Mouse (Mus musculus) hindbrain, postnatal 0 days (tissue): Measurements from ENCODE around the gene Slc4a2. TPM values are rescaled to one million over a fixed set of nuclear protein-coding genes. Genes with fewer than 3 reads are reported as not detected.

Experiments
- ATAC-seq: fragments of 200-750 bp; cut with Nextera tagmentation; 2 replicates; pipeline ENCODE4 v1.8.0; 2017; ENCODE audit warnings: mild to moderate bottlenecking, moderate TSS enrichment, moderate library complexity
- DNase-seq: peaks from one replicate; pipeline ENCODE4 v3.0.0-alpha.2; 2015; ENCODE audit warnings: low spot score
- H3K27ac ChIP-seq: fragments of 300-500 bp; sonication (generic); 2 replicates; pipeline ENCODE4 v1.5.1; 2014; ENCODE audit warnings: mild to moderate bottlenecking
- H3K27me3 ChIP-seq: fragments of 300-500 bp; sonication (generic); 2 replicates; pipeline ENCODE4 v1.6.1; 2014; ENCODE audit warnings: low read length, mixed read lengths; ENCODE audit not compliant: insufficient read depth
- H3K36me3 ChIP-seq: fragments of 300-500 bp; sonication (generic); 2 replicates; pipeline ENCODE4 v1.6.1; 2014; ENCODE audit warnings: low read length, mixed read lengths; ENCODE audit not compliant: insufficient read depth
- H3K4me1 ChIP-seq: fragments of 300-500 bp; sonication (generic); 2 replicates; pipeline ENCODE4 v1.6.1; 2014; ENCODE audit warnings: antibody characterized with exemption, low read length, mixed read lengths; ENCODE audit not compliant: insufficient read depth
- H3K4me2 ChIP-seq: fragments of 300-500 bp; sonication (generic); 2 replicates; pipeline ENCODE4 v1.6.1; 2014; ENCODE audit warnings: low read depth, mild to moderate bottlenecking, low read length, moderate library complexity, mixed read lengths
- H3K4me3 ChIP-seq: fragments of 300-500 bp; sonication (generic); 2 replicates; pipeline ENCODE4 v1.5.1; 2014; ENCODE audit warnings: low read length
- H3K9ac ChIP-seq: fragments of 300-500 bp; sonication (generic); replicated peaks from 2 replicates; pipeline ENCODE4 v1.6.1; 2014; ENCODE audit warnings: mild to moderate bottlenecking, low read length, moderate library complexity, mixed read lengths
- H3K9me3 ChIP-seq: fragments of 300-500 bp; sonication (generic); 2 replicates; pipeline ENCODE4 v1.6.1; 2016; ENCODE audit warnings: low read length, mixed read lengths
- CTCF ChIP-seq: IDR thresholded peaks from 2 replicates; pipeline ENCODE4 v1.5.1; 2016; ENCODE audit warnings: antibody characterized with exemption, control low read depth, low read depth
- WGBS: fragments of 180-500 bp; shearing (Covaris S2); extraction: QIAGEN DNeasy Blood & Tissue Kit; methylation state at CpG from one replicate; pipeline ENCODE4 v1.1.7; 2014; 5-methylcytosine and 5-hydroxymethylcytosine counted together
- polyA plus RNA-seq: library from polyadenylated mRNA; unstranded; fragments of >200 nt; fragmentation: Nextera tagmentation; extraction: Ambion mirVana; gene quantifications from 2 replicates; pipeline ENCODE4 v1.2.1, GENCODE M21; 2015
- total RNA-seq: library from RNA; depleted of rRNA; stranded (reverse); fragments of >200 nt; gene quantifications from 2 replicates; pipeline ENCODE4 v1.2.3, GENCODE M21; 2014

Gene Slc4a2
- total and polyA plus RNA-seq, 2 experiments from 2014 or later = 17.8 to 44.4 TPM

DNA sequence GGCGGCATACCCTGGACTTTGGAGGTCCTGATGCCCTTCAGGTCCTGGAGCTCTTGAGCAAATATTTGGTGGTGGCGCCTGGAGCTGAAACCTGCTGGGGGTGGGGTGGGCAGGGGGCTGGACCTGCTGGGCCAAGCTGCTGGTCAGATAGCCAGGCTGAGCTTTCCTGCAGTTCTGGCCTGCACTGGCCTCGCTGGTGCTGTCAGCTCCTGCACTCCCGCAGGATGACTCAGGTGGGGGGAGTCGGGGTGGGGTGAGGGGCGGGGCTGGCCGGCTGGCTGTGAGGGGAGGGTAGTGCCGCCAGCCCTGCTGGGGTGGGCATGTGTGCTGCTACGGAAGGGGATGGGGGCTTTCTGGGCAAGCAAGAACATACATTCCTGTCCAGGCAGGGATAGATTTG lies 5.0 kb downstream of the Slc4a2 start:
- Histone ChIP-seq H3K9ac (no peak overlapping the region), H3K27ac (no peak overlapping the region), H3K4me1 (peaks cover 5% of the 10 kb centered on the region; the same call in 1 of the 2 replicates), H3K36me3 (peaks cover 26% of the 10 kb centered on the region; the same call in 1 of the 2 replicates), H3K4me2 (peak overlapping the region; percentile 31), H3K27me3 (no peaks in the 10 kb centered on the region), H3K9me3 (no peaks in the 10 kb centered on the region), H3K4me3 (no peak overlapping the region)
- 22% methylated on average over 9 of the region's 9 CpGs for WGBS
- no peak for ATAC-seq
- no peak for TF ChIP-seq CTCF
- no peak for DNase-seq

DNA sequence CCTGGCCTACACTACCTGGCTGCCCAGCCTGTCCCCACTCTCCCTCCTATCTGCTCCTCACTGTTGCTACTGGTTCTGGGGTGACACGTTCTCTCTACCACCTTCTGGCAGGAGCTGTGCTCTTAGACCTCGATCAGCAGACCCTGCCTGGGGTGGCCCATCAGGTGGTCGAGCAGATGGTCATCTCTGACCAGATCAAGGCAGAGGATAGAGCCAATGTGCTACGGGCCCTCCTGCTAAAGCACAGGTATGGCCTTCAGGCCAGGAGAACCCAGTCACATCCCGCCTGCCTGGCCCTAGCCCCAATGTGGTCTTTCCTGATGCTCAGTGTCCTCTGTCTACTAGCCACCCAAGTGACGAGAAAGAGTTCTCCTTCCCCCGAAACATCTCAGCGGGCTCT lies 10.4 kb downstream of the Slc4a2 start:
- Histone ChIP-seq H3K9ac (no peak overlapping the region), H3K36me3 (peaks cover 30% of the 10 kb centered on the region), H3K27ac (no peak overlapping the region), H3K4me1 (no peaks in the 10 kb centered on the region), H3K4me3 (no peak overlapping the region), H3K27me3 (no peaks in the 10 kb centered on the region), H3K4me2 (no peak overlapping the region), H3K9me3 (no peaks in the 10 kb centered on the region)
- DNase-seq (no peak), ATAC-seq (no peak)
- TF ChIP-seq CTCF = no peak
- 91% methylated on average over 8 of the region's 8 CpGs for WGBS

DNA sequence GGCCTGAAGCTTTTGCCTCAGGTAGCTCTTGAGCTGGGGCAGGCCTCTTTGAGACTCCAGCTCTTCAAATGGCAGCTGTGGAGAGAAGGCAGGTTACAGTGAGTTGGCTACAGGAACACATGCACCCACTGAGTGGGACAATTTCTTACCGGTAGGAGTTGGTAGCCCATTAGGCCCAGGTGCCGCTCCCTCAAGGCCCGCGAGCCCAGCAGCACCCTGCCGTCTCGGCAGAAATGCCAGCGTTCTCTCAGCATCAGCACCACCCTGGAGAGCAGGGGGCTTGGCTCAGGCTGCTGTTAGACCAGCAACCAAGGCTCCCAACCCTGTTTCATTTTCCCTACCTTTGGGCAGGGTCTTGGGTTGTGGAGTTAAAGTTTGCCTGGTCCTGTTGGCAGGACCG lies 17.6 kb downstream of the Slc4a2 start:
- H3K4me1 ChIP-seq = peaks cover 10% of the 10 kb centered on the region
- H3K4me3 ChIP-seq = no peak overlapping the region
- no peak overlapping the region for H3K4me2 ChIP-seq
- H3K27me3 ChIP-seq = no peaks in the 10 kb centered on the region
- no peaks in the 10 kb centered on the region for H3K9me3 ChIP-seq
- 90% methylated on average over 8 of the region's 8 CpGs for WGBS
- H3K36me3 ChIP-seq = peaks cover 32% of the 10 kb centered on the region
- no peak overlapping the region for H3K9ac ChIP-seq
- H3K27ac ChIP-seq = no peak overlapping the region
- no peak for TF ChIP-seq CTCF
- no peak for DNase-seq
- no peak for ATAC-seq

DNA sequence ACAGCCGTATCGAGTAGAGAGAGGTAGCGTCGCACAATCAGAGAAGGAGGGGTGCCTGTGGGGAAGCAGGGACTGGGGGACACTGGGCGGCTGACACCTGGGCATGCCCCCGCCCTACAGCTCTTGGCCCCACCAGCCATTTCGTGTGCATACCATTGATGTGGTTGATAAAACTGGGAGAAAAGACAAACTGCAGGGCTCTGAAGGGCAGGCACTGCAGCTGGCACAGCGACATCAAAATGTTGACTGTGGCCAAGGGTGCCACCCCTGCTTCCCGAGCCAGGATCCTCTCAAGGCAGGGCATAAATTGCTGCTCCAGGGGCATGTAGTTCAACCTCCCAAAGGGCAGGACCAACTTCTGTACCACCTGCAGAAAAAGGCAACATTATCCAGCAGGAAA lies 18.4 kb downstream of the Slc4a2 start:
- no peak overlapping the region for H3K4me3 ChIP-seq
- no peaks in the 10 kb centered on the region for H3K9me3 ChIP-seq
- H3K27me3 ChIP-seq = no peaks in the 10 kb centered on the region
- no peak overlapping the region for H3K27ac ChIP-seq
- peaks cover 32% of the 10 kb centered on the region for H3K36me3 ChIP-seq
- no peak overlapping the region for H3K4me2 ChIP-seq
- no peak overlapping the region for H3K9ac ChIP-seq
- DNase-seq = no peak
- ATAC-seq = no peak
- peaks cover 10% of the 10 kb centered on the region for H3K4me1 ChIP-seq
- no peak for TF ChIP-seq CTCF
- WGBS = 79% methylated on average over 9 of the region's 9 CpGs

DNA sequence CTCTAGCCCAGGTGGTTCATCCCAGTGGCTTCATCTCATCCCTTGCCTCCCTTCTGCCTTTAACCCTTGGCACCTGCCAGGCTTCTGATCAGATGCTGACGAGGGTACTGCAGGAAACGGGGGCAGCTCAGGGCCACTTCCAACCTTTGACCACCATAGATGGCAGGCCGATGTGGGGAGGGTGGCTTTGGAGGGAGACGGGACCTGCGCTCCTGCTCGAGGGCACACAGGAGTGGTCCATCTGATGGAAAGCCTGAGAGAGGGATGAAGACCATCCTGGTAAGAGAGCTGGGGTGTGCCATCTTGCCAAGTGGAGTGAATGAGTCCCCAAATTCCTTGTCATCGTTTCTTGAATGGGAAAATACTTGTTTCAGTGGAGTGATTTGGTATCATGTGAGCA lies 19.6 kb downstream of the Slc4a2 start:
- TF ChIP-seq CTCF = no peak
- H3K27me3 ChIP-seq = no peaks in the 10 kb centered on the region
- WGBS = 91% methylated on average over 7 of the region's 7 CpGs
- no peak overlapping the region for H3K27ac ChIP-seq
- H3K9ac ChIP-seq = no peak overlapping the region
- no peak overlapping the region for H3K4me3 ChIP-seq
- no peak overlapping the region for H3K4me2 ChIP-seq
- peaks cover 10% of the 10 kb centered on the region for H3K4me1 ChIP-seq
- DNase-seq = no peak
- H3K36me3 ChIP-seq = peaks cover 32% of the 10 kb centered on the region
- H3K9me3 ChIP-seq = no peaks in the 10 kb centered on the region
- ATAC-seq = no peak

DNA sequence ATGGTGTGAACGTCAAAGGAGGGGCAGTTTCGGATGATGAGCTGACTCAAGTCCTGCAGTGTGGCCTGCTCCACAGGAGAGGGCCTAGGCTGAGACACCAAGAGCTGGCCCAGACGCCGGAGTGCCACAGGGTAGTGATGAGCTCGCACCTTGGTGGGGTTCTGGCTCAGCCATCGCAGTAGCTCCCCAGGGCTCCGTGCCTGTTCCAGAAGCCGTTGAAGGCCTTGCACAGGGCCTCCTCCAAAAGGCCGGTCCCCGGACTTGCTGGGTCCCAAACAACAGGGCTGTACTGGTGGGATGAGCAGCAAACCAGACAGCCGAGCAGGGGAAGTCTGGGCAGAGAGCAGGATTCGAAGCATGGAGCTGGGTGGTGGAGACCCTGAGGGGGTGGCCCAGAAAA lies 20.3 kb downstream of the Slc4a2 start:
- ATAC-seq = no peak
- 77% methylated on average over 12 of the region's 12 CpGs for WGBS
- Histone ChIP-seq H3K4me3 (peak overlapping the region; percentile 71), H3K9ac (peak overlapping the region; percentile 95; the same call in 1 of the 2 replicates), H3K36me3 (peaks cover 29% of the 10 kb centered on the region), H3K9me3 (no peaks in the 10 kb centered on the region), H3K27me3 (no peaks in the 10 kb centered on the region), H3K4me2 (peak overlapping the region; percentile 95), H3K27ac (no peak overlapping the region), H3K4me1 (peaks cover 10% of the 10 kb centered on the region)
- no peak for TF ChIP-seq CTCF
- DNase-seq = no peak

DNA sequence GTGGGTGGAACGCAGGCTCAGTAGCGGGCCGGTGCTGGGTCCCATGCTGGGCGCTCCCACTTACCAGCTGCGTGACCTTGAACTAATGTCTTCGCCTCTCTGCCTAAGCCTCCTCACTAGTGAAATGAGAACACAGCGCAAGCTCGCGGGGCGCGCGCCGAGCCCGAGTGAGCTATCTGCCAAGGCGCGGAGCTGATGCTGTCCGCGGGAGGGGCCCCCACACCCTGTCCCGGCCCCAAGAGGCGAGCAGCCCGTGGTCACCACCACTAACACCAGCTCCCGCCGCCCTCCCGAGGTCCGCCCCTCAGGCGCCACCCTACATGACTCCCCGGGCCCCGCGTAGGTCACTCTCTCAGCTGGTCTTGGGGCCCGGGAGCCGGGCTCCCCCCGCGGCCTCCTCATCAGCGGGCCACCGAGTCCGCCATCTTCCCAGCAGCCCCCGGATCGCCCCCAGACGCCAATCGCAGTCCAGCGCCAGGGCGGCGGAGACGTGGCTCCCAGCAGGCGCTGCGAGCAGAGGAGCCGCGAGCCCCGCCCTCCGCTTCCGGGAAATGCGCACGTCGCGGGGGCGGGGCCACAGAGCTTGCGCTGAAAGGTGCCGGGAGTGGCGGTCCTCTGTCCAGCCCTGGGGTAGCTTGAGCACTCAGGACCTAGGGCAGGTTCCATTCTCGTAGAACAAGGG lies 21.2 kb downstream of the Slc4a2 start, which contains the start of gene Fastk:
TSS of gene Fastk (minus strand) at position 542 of the 682 bp plus-strand sequence.
- peak; percentile 97 for DNase-seq
- peak within 1 kb of the TSS; percentile 95 for H3K4me2 ChIP-seq
- TF ChIP-seq CTCF = no peak
- H3K4me1 ChIP-seq = peaks cover 10% of the 10 kb centered on the region
- no peaks in the 10 kb centered on the region for H3K27me3 ChIP-seq
- H3K27ac ChIP-seq = peak within 1 kb of the TSS; percentile 99
- H3K36me3 ChIP-seq = peaks cover 19% of the 10 kb centered on the region
- H3K9me3 ChIP-seq = no peaks in the 10 kb centered on the region
- H3K9ac ChIP-seq = peak within 1 kb of the TSS; percentile 95
- peak within 1 kb of the TSS; percentile 71 for H3K4me3 ChIP-seq
- WGBS = under 1% methylated on average over 60 of the region's 60 CpGs
- ATAC-seq = peak; percentile 86
